Mouse (Mus musculus) kidney, adult 8-10 months (tissue): ENCODE data around the gene Casq1.
A peak's percentile ranks its signal among the peaks of the same experiment; 100 is the strongest.

Source experiments
- DNase-seq, 2 experiments: peaks; one replicate each; pipeline ENCODE4 v3.0.0; 2022

Gene Casq1

DNA sequence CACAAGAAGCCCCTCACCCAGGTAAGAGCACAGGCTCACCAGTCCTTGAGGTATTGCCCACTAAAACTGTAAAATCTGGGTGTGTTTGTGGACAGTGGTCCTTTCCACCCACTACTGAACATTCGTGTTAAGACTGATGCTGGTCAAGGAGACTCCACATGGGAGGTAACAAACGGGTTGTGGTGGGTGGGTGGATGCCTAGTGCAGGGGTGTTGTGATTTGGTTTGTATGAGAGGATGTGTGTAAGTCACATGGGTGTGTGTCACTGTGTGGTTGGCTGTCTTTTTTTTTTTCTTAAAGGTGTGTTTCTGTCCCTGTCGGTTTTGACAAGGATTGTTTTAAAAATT is 14.0 kb downstream of the Casq1 start:
- DNase-seq, result no peak

GRCm38 (mm10) chr1:172204814-172205740 is 14.6 kb downstream of the Casq1 start:
- DNase-seq, result no peak

GRCm38 (mm10) chr1:172204033-172204813 is 15.4 kb downstream of the Casq1 start:
- DNase-seq, result no peak

DNA sequence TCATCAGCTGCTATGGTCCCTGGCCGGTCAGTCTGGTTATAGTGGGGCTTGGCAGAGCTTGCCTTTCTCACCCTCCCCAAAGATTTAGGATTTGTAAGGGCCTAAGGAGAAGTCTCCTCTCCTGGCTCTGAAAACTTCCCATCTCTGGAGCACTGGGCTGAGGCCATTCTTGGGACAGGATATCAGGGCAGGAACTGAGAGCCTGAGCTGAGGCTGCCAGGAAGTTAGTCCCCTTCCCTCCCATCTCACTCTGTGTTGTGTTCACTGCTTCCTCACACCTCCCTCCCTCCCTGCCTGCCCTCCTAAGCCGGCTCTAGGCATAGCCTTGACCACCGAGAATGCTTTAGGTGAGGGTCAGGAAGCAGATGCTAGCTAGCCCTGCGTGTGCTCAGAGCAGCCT is 16.1 kb downstream of the Casq1 start:
- DNase-seq, result peak in 1 of 2 experiments; percentile 20

DNA sequence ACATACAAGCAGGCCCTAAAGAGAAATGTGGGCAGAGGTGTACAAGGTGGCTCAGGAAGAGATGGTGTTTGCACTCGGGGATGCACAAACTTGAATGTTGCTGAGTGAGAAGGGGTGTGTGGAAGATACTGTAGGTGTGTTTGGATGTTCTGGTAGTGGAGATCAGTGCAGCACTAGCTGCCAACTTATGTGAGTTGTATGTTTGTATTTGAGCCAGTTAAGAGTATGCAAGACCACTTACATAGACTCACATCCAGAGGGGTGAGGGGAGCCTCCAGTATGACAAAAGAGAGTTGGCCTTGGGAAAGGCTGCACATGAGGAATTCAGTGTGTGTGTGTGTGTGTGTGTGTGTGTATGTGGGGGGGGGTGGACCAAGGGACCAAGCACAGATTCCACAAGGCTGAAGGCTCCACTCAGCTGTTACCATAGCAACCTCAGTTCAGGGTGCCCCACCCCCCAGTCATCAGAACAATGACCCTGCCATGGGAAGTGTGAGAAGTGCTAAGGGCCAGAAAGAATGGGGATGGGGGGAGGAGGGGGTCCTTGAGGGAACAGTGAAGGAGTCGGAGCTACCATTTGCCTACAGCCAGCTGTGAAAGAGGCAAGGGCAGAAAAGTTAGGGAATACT is 16.7 kb downstream of the Casq1 start:
- DNase-seq, result no peak

DNA sequence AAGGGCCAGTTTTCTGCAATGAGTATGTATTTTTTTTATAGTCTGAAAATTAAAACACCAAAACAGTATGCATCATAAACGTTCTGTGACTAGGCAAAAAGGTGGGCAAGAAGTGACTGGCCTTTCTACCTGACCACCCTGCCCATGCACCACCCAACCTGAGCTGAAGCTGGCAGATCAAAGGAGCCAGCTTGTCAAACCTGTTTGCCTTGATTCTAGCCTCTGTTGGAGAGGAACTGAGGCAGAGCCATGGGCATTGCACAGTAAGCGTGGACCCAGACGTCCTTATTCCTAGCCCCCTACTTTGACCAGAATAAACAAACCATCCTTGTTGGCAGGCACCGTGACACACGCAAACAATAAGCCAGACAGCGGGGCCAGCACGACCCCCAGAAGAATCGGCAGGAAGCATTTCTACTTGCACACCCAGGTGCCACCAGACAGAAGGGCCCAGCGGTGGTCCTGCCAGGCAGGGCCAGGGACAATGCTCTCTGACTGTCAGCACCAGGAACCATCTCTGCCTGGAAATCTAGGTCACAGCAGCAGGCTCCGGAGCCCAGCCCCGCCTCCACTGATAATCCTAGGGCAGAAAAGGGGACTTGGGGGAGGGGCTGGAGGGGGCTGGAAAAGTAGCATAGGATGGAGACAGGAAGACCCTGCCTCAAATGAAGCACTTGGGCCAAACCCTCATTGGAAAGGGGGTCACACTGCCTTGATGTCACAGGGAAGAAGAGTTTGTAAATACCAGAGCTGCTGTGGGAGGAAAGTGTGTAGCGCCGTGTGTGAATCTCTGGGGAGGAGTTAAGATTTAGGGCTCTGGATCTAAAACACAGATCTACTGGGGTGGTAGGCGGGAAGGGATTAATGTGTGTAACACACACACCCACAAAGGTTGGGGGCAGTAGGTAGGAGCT is 17.4 kb downstream of the Casq1 start:
- no peak for DNase-seq

DNA sequence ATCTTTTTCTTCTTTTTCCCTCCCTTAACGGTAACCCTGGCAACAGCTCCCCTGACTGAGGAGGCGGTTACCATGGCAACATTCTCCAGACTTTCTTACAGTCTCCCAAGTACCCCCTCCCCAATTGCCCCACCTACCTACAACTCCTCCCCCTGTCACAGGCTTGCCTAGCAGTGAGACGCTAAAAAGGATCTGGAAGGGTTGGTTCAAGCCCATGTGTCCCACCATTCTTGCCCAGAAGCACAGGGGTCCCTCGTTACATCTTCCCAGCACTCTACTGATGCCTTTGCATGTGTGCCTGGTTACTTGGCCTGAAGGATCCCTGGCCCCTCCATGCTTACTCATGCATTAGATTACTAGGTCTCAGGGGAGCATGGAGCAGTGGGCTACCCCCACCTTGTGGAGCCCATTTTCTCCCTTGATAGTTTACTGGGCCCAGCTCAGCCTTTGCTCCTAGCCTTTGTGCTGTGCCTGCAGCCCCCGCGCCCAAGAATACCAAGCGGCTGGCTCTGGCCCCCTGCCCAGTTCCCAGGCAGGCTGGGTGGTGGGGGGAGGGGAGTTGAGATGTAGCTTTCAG is 18.7 kb downstream of the Casq1 start:
- no peak for DNase-seq

GRCm38 (mm10) chr1:172200161-172200560 is 19.5 kb downstream of the Casq1 start:
- DNase-seq, result no peak

DNA sequence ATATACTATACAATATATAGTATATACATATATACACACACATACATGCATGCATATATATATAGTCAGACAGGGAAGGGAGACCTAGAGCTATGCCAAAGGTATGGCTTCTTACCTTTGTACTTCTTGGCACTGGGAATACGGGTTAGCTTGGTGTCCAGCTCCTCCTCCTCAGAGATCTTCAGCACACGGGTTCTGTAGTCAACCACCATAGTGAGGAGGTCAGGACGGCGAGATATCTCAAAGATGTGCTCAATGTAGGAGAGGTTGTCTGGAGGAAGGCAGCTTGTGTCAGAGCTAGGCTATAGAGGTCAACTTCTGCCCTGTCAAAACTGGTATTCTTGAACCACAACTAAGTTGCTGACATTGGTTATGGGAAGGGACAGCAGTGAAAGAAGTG is 20.7 kb downstream of the Casq1 start:
- DNase-seq, result no peak

- DNase-seq, result no peak
Observed at GRCm38 (mm10) chr1:172198316-172198715, 21.4 kb downstream of the Casq1 start.

DNA sequence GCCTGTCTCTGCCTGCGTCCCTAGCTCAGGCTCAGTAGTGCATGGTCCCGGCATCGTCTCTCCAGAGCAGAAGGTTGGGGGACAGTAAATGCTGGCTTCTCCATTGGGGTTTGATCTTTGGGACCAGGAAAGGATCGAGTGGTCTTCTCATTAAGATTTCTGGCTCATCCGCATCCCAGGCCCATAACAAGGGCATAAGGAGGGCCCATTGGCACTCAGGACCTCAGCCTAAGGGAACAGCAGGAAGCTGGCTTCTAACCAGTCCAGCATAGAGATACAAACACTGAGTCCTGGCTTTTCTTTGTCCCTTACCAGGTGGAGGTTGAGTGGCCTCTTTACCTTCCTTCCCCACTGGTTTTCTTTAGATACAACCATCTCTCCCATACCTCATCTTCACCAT is 21.8 kb downstream of the Casq1 start:
- no peak for DNase-seq

- no peak for DNase-seq
Observed at GRCm38 (mm10) chr1:172197146-172197545, 22.5 kb downstream of the Casq1 start.

GRCm38 (mm10) chr1:172194435-172194834 is 25.2 kb downstream of the Casq1 start:
- DNase-seq, result no peak

DNA sequence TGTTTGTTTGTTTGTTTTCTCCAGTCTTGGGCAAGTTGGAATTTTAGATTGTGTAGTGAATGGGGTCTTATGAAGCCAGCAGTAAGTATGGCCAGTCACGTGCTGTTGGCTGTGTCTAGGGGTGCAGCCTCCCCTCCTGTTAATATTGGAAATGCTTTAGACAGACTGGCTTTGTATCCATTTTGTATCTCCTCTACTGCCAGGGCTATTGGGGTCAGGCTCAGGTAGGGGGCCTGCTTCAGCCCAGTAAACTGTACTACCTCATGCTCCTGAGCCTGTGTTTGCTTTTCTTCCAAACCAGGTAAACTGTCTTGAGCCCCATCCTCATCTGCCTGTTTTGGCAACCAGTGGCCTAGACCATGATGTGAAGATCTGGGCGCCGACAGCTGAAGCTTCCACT is 27.5 kb downstream of the Casq1 start:
- no peak for DNase-seq

- no peak for DNase-seq
Observed at GRCm38 (mm10) chr1:172191578-172191977, 28.1 kb downstream of the Casq1 start.

DNA sequence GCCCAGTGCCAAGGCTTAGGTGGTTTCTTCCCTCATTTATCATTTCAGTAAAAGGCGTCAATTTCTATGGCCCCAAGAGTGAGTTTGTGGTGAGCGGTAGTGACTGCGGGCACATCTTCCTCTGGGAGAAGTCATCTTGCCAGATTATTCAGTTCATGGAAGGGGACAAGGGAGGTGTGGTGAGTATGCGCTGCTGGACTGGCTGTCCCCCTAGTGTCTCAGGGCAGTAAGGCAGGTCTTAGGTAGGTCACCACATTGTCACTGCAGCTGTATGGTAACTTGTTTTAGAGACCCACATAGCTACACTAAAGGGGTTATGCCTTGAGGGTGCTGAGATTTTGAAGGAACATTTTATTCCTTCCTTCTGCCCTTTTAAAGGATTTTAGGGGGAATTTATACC is 30.8 kb downstream of the Casq1 start:
- DNase-seq, result no peak

DNA sequence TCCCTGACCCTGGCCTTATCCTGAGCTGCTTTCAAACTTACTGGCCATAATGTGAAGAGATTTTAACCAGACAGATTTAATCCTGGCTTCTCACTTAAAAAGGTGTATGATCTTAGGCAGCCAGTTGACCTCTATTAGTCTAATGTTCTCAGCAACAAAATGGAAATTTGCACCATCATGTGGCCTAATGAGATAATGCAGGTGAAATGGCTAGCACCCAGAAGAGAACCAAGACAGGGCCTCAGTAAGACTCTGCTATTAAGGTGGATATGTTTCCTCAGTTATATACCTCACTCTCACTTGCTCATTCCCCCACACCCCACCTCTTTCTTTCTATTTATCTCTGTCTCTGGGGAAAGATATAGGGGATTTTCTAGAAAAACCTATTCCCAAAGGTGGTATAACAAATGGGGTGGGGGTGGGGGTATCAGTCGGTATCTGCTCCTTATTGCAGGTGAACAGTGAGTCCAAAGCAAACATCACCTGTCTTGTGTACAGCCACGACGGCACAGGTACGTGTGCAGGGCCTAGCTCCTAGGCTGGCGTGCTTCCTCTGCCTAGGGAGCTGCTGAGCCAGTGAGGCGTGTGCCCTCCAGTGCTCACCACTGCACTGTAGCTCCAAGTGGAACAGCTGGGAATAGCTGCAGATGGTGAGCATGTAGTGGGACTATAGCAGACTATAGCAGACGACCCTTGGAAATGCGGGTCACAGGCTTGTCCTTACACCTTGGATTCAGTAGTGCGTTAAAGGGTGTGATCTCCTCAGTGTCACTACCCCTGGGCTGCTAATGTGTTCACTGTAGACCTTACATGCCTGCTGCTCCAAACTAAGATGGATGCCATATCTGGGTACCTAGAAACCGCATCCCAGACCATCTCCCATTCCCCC is 33.0 kb downstream of the Casq1 start:
- no peak for DNase-seq

DNA sequence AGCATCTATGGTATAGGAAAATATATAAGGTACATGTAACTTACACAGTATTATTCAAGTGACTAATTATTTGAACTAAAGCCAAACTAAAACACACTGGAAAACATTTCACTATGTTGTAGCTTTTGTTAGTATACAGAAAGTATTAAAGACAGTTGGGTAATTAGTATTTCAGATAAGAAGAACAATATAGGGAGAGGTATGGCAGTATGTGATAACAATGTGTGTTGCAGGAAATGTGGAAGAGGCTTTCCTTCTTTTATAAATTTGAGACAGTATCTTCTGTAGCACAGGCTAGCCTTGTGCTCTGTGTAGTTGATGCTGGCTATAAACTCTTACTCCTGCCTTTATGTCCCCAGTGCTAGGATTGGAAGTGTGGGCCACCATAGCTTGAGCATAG is 35.8 kb downstream of the Casq1 start:
- DNase-seq, result no peak

DNA sequence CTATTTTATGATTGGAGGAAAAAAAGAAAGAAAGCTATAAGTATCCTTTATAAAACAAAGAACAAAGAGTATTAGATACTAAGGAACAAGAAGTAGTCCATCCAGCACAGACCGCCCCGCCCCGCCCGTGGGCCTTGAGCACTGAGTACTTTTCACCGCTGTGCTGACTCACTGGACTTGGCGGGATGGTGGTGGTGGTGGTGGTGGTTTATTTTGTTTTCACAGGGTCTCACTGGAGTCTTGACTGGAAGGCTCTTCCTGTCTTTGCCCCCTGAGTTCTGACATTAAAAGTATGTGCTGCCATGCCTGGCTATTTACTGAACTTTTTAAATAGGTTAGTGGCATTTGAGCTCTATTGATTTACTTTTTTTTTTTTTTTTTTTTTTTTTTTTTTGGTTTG is 36.6 kb downstream of the Casq1 start:
- no peak for DNase-seq

DNA sequence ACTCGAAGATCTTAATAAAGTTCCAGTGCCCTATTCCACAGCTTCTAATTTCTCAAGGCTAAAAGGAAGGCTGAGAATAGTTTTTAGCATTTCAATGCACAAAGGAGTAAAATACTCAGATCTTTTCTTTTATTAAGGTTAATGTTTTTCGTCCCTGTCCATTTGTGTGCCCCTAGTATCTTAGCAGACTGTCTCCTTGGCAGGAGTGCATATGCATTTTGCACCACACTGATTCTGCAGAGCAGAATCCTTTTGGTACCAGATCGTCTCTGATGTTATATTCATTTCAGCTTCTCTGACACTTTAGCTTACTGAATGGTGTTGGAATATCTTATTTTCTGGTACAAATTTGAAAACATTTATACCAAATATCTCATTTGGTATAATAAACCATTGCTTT is 37.9 kb downstream of the Casq1 start:
- no peak for DNase-seq

- no peak for DNase-seq
Observed at GRCm38 (mm10) chr1:172180881-172181280, 38.8 kb downstream of the Casq1 start.
